8 mouse cellular contexts compared by ENCODE assay signal in genomic region chr2:93226606-93227595, GRCm38 (mm10). TPM values are rescaled to one million over a fixed set of nuclear protein-coding genes. Genes with fewer than 3 reads are reported as not detected.
DNase-seq lines count a peak whose midpoint lies in the region; ATAC-seq and TF ChIP-seq lines count a peak whose summit lies in the region.

No protein-coding gene starts in this region.

- no peaks in the 10 kb centered on the region for H3K27me3 ChIP-seq in hindbrain, embryonic 16.5 days (replicated peaks; ENCODE audit: control insufficient read depth, insufficient read depth, low read length)

- H3K36me3 ChIP-seq in hindbrain, embryonic 16.5 days (ENCODE audit: control insufficient read depth, insufficient read depth, low read length): no peaks in the 10 kb centered on the region

- H3K27ac ChIP-seq in gastrocnemius, adult 2 months: no peak overlapping the region
- H3K27ac ChIP-seq in hindbrain, embryonic 16.5 days (ENCODE audit: low read depth, low read length): peak overlapping the region; percentile 68

- intact Hi-C loops in gastrocnemius, adult 2 months (cut with DNase I): loop anchor here (1.0 kb wide), 2 partner anchors 102 to 106 kb away; no protein-coding TSS in a partner anchor

- no peaks in the 10 kb centered on the region for H3K9me3 ChIP-seq in hindbrain, embryonic 16.5 days (ENCODE audit: control insufficient read depth, low read length)

- H3K4me1 ChIP-seq in hindbrain, embryonic 16.5 days (ENCODE audit: control insufficient read depth, insufficient read depth, low read depth, low read length): peaks cover 24% of the 10 kb centered on the region

- no peak overlapping the region for H3K4me3 ChIP-seq in gastrocnemius, adult 2 months
- no peak overlapping the region for H3K4me3 ChIP-seq in hindbrain, embryonic 16.5 days (ENCODE audit: low read length)

- H3K4me2 ChIP-seq in hindbrain, embryonic 16.5 days (ENCODE audit: low read length): peak overlapping the region; percentile 37

- peak; percentile 87 for TF ChIP-seq CTCF in gastrocnemius, adult 2 months (IDR thresholded peaks at IDR 0.05)

- peak overlapping the region; percentile 36; the same call in 1 of the 2 replicates for H3K9ac ChIP-seq in hindbrain, embryonic 16.5 days (ENCODE audit: low read depth, low read length)

- peak; percentile 68 for ATAC-seq in hindbrain, embryonic 16.5 days
- ATAC-seq in megakaryocyte-erythroid progenitor cell, adult 5-6 weeks (replicated peaks; ENCODE audit: low FRiP score, low TSS enrichment, poor library complexity, severe bottlenecking): peak; percentile 66
- no peak for ATAC-seq in erythroblast, adult 5-6 weeks (replicated peaks; ENCODE audit: low FRiP score, poor library complexity, severe bottlenecking)

- WGBS in hindbrain, embryonic 16.5 days: 2% methylated on average over 18 of the region's 20 CpGs

- peak; percentile 20 for DNase-seq in T-cell, adult 2 months (ENCODE audit: low spot score)
- DNase-seq in cerebellum, postnatal 25 days: peak; percentile 96 to 97
- peak; percentile 92 for DNase-seq in gastrocnemius, adult 2 months
- DNase-seq in left cerebral cortex, adult 18-20 months (ENCODE audit: low spot score in 2 of 2): peak; percentile 69 to 80
- peak; percentile 56 for DNase-seq in skeletal muscle tissue, adult 2 months (ENCODE audit: low read depth, low spot score)

RNA-seq across cellular contexts. Expression of gene Trp53i11, which starts 39.6 kb away (rescaled TPM):
- 1 to 10 TPM; 3.4 to 6.1 TPM for total RNA-seq in gastrocnemius, adult 2 months (2021)
- polyA plus RNA-seq in hindbrain, embryonic 16.5 days (2015; fragmentation: Nextera tagmentation; extraction: Ambion mirVana): 74.7 and 123 TPM in 2 replicates
- total RNA-seq in left cerebral cortex, adult 18-20 months (2021): 100 to 1,000 TPM; 112 to 128 TPM
- total RNA-seq in megakaryocyte-erythroid progenitor cell, adult 5-6 weeks (2014; fragmentation: Nextera tagmentation): 4.0 and 18.1 TPM in 2 replicates
- total RNA-seq in megakaryocyte-erythroid progenitor cell, adult 5-6 weeks (2017): 0.19 and 8.1 TPM in 2 replicates
- 0.96 TPM in 1 of 2 replicates, not detected in the other for total RNA-seq in erythroblast, adult 5-6 weeks (2015; ENCODE audit: low replicate concordance)
- 0.34 TPM in 1 of 2 replicates, not detected in the other for total RNA-seq in erythroblast, adult 5-6 weeks (2017; ENCODE audit: low replicate concordance)

Comparison
In these comparisons a context has a peak if more than half of its experiments do, and no peak if none do; other contexts are left out.
1. DNase-seq: peak in every context shown above with its lines; median percentile 96 in cerebellum, postnatal 25 days; 92 in gastrocnemius, adult 2 months; 74 in left cerebral cortex, adult 18-20 months; 56 in skeletal muscle tissue, adult 2 months; 20 in T-cell, adult 2 months.
2. RNA of gene Trp53i11, which starts 39.6 kb away (total RNA-seq): 112 to 128 TPM in left cerebral cortex, adult 18-20 months; 0.19 to 18.1 TPM in megakaryocyte-erythroid progenitor cell, adult 5-6 weeks, 3.4 to 6.1 TPM in gastrocnemius, adult 2 months and 0.34 to 0.96 TPM in erythroblast, adult 5-6 weeks; every median in the first group is over 4 times any median in the second.